Mouse (Mus musculus) lung, embryonic 16.5 days (tissue): ENCODE results near the gene Apbb2. TPM values are rescaled to one million over a fixed set of nuclear protein-coding genes. Genes with fewer than 3 reads are reported as not detected.

Experiments
- ATAC-seq: fragments of 200-750 bp; cut with Nextera tagmentation; 2 replicates; pipeline ENCODE4 v1.8.0; 2017; ENCODE audit warnings: low read depth, mild to moderate bottlenecking, moderate library complexity
- H3K27ac ChIP-seq: fragments of 300-500 bp; sonication (generic); 2 replicates; pipeline ENCODE4 v1.5.1; 2014; ENCODE audit warnings: mild to moderate bottlenecking, control low read depth, low read length
- H3K27me3 ChIP-seq: fragments of 300-500 bp; sonication (generic); 2 replicates; pipeline ENCODE4 v1.6.1; 2014; ENCODE audit warnings: low read depth, low read length, mixed read lengths; ENCODE audit not compliant: control insufficient read depth, insufficient read depth
- H3K36me3 ChIP-seq: fragments of 300-500 bp; sonication (generic); 2 replicates; pipeline ENCODE4 v1.6.1; 2014; ENCODE audit warnings: low read length; ENCODE audit not compliant: control insufficient read depth, insufficient read depth
- H3K4me1 ChIP-seq: fragments of 300-500 bp; sonication (generic); replicated peaks from 2 replicates; pipeline ENCODE4 v1.6.1; 2014; ENCODE audit warnings: low read length, mixed read lengths; ENCODE audit not compliant: control insufficient read depth, insufficient read depth
- H3K4me2 ChIP-seq: fragments of 300-500 bp; sonication (generic); 2 replicates; pipeline ENCODE4 v1.6.1; 2014; ENCODE audit warnings: low read depth, low read length, control low read depth
- H3K4me3 ChIP-seq: fragments of 300-500 bp; sonication (generic); 2 replicates; pipeline ENCODE4 v1.5.1; 2014; ENCODE audit warnings: mild to moderate bottlenecking, low read length, control low read depth
- H3K9ac ChIP-seq: fragments of 300-500 bp; sonication (generic); 2 replicates; pipeline ENCODE4 v1.6.1; 2014; ENCODE audit warnings: low read length, control low read depth
- H3K9me3 ChIP-seq: fragments of 300-500 bp; sonication (generic); 2 replicates; pipeline ENCODE4 v1.6.1; 2016; ENCODE audit warnings: low read length; ENCODE audit not compliant: control insufficient read depth
- WGBS: fragments of 180-500 bp; shearing (Covaris S2); extraction: QIAGEN DNeasy Blood & Tissue Kit; methylation state at CpG from one replicate; pipeline ENCODE4 v1.1.7; 2014; 5-methylcytosine and 5-hydroxymethylcytosine counted together
- polyA plus RNA-seq: library from polyadenylated mRNA; unstranded; fragments of >200 nt; fragmentation: Nextera tagmentation; extraction: Ambion mirVana; gene quantifications from 2 replicates; pipeline ENCODE4 v1.2.1, GENCODE M21; 2015

Gene Apbb2
- polyA plus RNA-seq, 1 experiment from 2014 or later, result 56.7 TPM

- WGBS, result 58% methylated on average over 3 of the region's 3 CpGs
- Histone ChIP-seq H3K36me3 (no peaks in the 10 kb centered on the region), H3K27me3 (no peaks in the 10 kb centered on the region), H3K4me1 (no peaks in the 10 kb centered on the region), H3K27ac (no peak overlapping the region), H3K9ac (no peak overlapping the region), H3K4me3 (no peak overlapping the region), H3K4me2 (no peak overlapping the region), H3K9me3 (no peaks in the 10 kb centered on the region)
- ATAC-seq, result no peak
Measured at GRCm38 (mm10) chr5:66353876-66354275, 264.7 kb downstream of the Apbb2 start.

GRCm38 (mm10) chr5:66351836-66352390 is 266.7 kb downstream of the Apbb2 start:
- no peak for ATAC-seq
- H3K9me3 ChIP-seq, result no peaks in the 10 kb centered on the region
- H3K4me3 ChIP-seq, result no peak overlapping the region
- no peak overlapping the region for H3K4me2 ChIP-seq
- H3K4me1 ChIP-seq, result no peaks in the 10 kb centered on the region
- no peak overlapping the region for H3K9ac ChIP-seq
- no peak overlapping the region for H3K27ac ChIP-seq
- H3K27me3 ChIP-seq, result no peaks in the 10 kb centered on the region
- WGBS, result 84% methylated on average over 7 of the region's 7 CpGs
- no peaks in the 10 kb centered on the region for H3K36me3 ChIP-seq

- Histone ChIP-seq H3K4me3 (no peak overlapping the region), H3K4me2 (0 out of 2 replicates have a peak overlapping the region, but pooled peaks have one; percentile 19), H3K9ac (no peak overlapping the region), H3K27ac (no peak overlapping the region), H3K27me3 (no peaks in the 10 kb centered on the region), H3K36me3 (no peaks in the 10 kb centered on the region), H3K9me3 (no peaks in the 10 kb centered on the region), H3K4me1 (no peaks in the 10 kb centered on the region)
- no peak for ATAC-seq
- 52% methylated on average over 12 of the region's 12 CpGs for WGBS
Measured at GRCm38 (mm10) chr5:66351064-66351463, 267.5 kb downstream of the Apbb2 start.

GRCm38 (mm10) chr5:66350611-66351010 is 268.0 kb downstream of the Apbb2 start:
- Histone ChIP-seq H3K4me1 (no peaks in the 10 kb centered on the region), H3K9me3 (no peaks in the 10 kb centered on the region), H3K27ac (no peak overlapping the region), H3K4me3 (no peak overlapping the region), H3K4me2 (no peak overlapping the region), H3K9ac (no peak overlapping the region), H3K27me3 (no peaks in the 10 kb centered on the region), H3K36me3 (no peaks in the 10 kb centered on the region)
- 60% methylated on average over 6 of the region's 6 CpGs for WGBS
- no peak for ATAC-seq

GRCm38 (mm10) chr5:66348421-66348820 is 270.2 kb downstream of the Apbb2 start:
- Histone ChIP-seq H3K36me3 (no peaks in the 10 kb centered on the region), H3K4me3 (no peak overlapping the region), H3K27ac (no peak overlapping the region), H3K9me3 (no peaks in the 10 kb centered on the region), H3K4me2 (no peak overlapping the region), H3K4me1 (no peaks in the 10 kb centered on the region), H3K27me3 (no peaks in the 10 kb centered on the region), H3K9ac (no peak overlapping the region)
- ATAC-seq, result no peak
- WGBS, result 47% methylated on average over 6 of the region's 6 CpGs

GRCm38 (mm10) chr5:66346756-66347155 is 271.8 kb downstream of the Apbb2 start:
- H3K27ac ChIP-seq, result no peak overlapping the region
- 68% methylated on average over 6 of the region's 6 CpGs for WGBS

GRCm38 (mm10) chr5:66345140-66345539 is 273.4 kb downstream of the Apbb2 start:
- H3K27ac ChIP-seq, result no peak overlapping the region
- no peak overlapping the region for H3K4me3 ChIP-seq
- H3K27me3 ChIP-seq, result no peaks in the 10 kb centered on the region
- 38% methylated on average over 3 of the region's 3 CpGs for WGBS
- no peaks in the 10 kb centered on the region for H3K9me3 ChIP-seq
- H3K4me2 ChIP-seq, result no peak overlapping the region
- no peak for ATAC-seq
- H3K36me3 ChIP-seq, result no peaks in the 10 kb centered on the region
- no peaks in the 10 kb centered on the region for H3K4me1 ChIP-seq
- H3K9ac ChIP-seq, result no peak overlapping the region

More at GRCm38 (mm10) chr5:66346756-66347155, 271.8 kb downstream of the Apbb2 start:
- H3K27me3 ChIP-seq, result no peaks in the 10 kb centered on the region
- H3K4me1 ChIP-seq, result no peaks in the 10 kb centered on the region
- H3K4me2 ChIP-seq, result no peak overlapping the region
- no peak overlapping the region for H3K9ac ChIP-seq
- H3K9me3 ChIP-seq, result no peaks in the 10 kb centered on the region
- no peaks in the 10 kb centered on the region for H3K36me3 ChIP-seq
- ATAC-seq, result no peak
- no peak overlapping the region for H3K4me3 ChIP-seq

GRCm38 (mm10) chr5:66344182-66344581 is 274.4 kb downstream of the Apbb2 start:
- H3K27ac ChIP-seq, result no peak overlapping the region
- H3K4me1 ChIP-seq, result no peaks in the 10 kb centered on the region
- no peaks in the 10 kb centered on the region for H3K27me3 ChIP-seq
- no peak for ATAC-seq
- no peak overlapping the region for H3K4me3 ChIP-seq
- 68% methylated on average over 2 of the region's 2 CpGs for WGBS
- no peaks in the 10 kb centered on the region for H3K36me3 ChIP-seq
- H3K9me3 ChIP-seq, result no peaks in the 10 kb centered on the region
- no peak overlapping the region for H3K4me2 ChIP-seq
- H3K9ac ChIP-seq, result no peak overlapping the region

GRCm38 (mm10) chr5:66342285-66342684 is 276.3 kb downstream of the Apbb2 start:
- H3K9ac ChIP-seq, result no peak overlapping the region
- no peak overlapping the region for H3K4me3 ChIP-seq
- no peak for ATAC-seq
- no peaks in the 10 kb centered on the region for H3K27me3 ChIP-seq
- no peaks in the 10 kb centered on the region for H3K36me3 ChIP-seq
- H3K27ac ChIP-seq, result no peak overlapping the region
- H3K4me1 ChIP-seq, result peaks cover 12% of the 10 kb centered on the region
- no peaks in the 10 kb centered on the region for H3K9me3 ChIP-seq
- WGBS, result 73% methylated on average over 9 of the region's 9 CpGs
- no peak overlapping the region for H3K4me2 ChIP-seq

- Histone ChIP-seq H3K9ac (no peak overlapping the region), H3K27me3 (no peaks in the 10 kb centered on the region), H3K4me3 (no peak overlapping the region), H3K4me2 (no peak overlapping the region), H3K9me3 (no peaks in the 10 kb centered on the region), H3K4me1 (peaks cover 16% of the 10 kb centered on the region), H3K27ac (no peak overlapping the region), H3K36me3 (no peaks in the 10 kb centered on the region)
- no peak for ATAC-seq
- WGBS, result 47% methylated on average over 6 of the region's 10 CpGs
Measured at GRCm38 (mm10) chr5:66341848-66342247, 276.7 kb downstream of the Apbb2 start.
